Mouse (Mus musculus) hindbrain, embryonic 11.5 days (tissue): ENCODE measurements around the gene Ptprn. TPM values are rescaled to one million over a fixed set of nuclear protein-coding genes. Genes with fewer than 3 reads are reported as not detected.

Experiments used
- ATAC-seq: fragments of 200-750 bp; cut with Nextera tagmentation; 2 replicates; pipeline ENCODE4 v1.8.0; 2017; ENCODE audit warnings: mild to moderate bottlenecking, moderate TSS enrichment, moderate library complexity; ENCODE audit not compliant: low FRiP score
- DNase-seq: peaks from one replicate; pipeline ENCODE4 v3.0.0-alpha.2; 2015; ENCODE audit warnings: low spot score
- H3K27ac ChIP-seq: fragments of 300-500 bp; sonication (generic); 2 replicates; pipeline ENCODE4 v1.5.1; 2014; ENCODE audit warnings: mild to moderate bottlenecking, low read depth, low read length
- H3K27me3 ChIP-seq: fragments of 300-500 bp; sonication (generic); 2 replicates; pipeline ENCODE4 v1.6.1; 2014; ENCODE audit warnings: mild to moderate bottlenecking, low read length, moderate library complexity, mixed read lengths; ENCODE audit not compliant: control insufficient read depth, insufficient read depth
- H3K36me3 ChIP-seq: fragments of 300-500 bp; sonication (generic); 2 replicates; pipeline ENCODE4 v1.6.1; 2014; ENCODE audit warnings: mild to moderate bottlenecking, low read length, moderate library complexity, mixed read lengths; ENCODE audit not compliant: control insufficient read depth, insufficient read depth
- H3K4me1 ChIP-seq: fragments of 300-500 bp; sonication (generic); replicated peaks from 2 replicates; pipeline ENCODE4 v1.6.1; 2014; ENCODE audit warnings: low read length, mixed read lengths; ENCODE audit not compliant: control insufficient read depth, insufficient read depth
- H3K4me2 ChIP-seq: fragments of 300-500 bp; sonication (generic); replicated peaks from 2 replicates; pipeline ENCODE4 v1.6.1; 2014; ENCODE audit warnings: mild to moderate bottlenecking, low read depth, low read length
- H3K4me3 ChIP-seq: fragments of 300-500 bp; sonication (generic); 2 replicates; pipeline ENCODE4 v1.5.1; 2014; ENCODE audit warnings: low read depth, low read length
- H3K9ac ChIP-seq: fragments of 300-500 bp; sonication (generic); 2 replicates; pipeline ENCODE4 v1.6.1; 2014; ENCODE audit warnings: low read depth, low read length
- H3K9me3 ChIP-seq: fragments of 300-500 bp; sonication (generic); 2 replicates; pipeline ENCODE4 v1.6.1; 2016; ENCODE audit warnings: low read length; ENCODE audit not compliant: control insufficient read depth
- WGBS: fragments of 180-500 bp; shearing (Covaris S2); extraction: QIAGEN DNeasy Blood & Tissue Kit; methylation state at CpG from one replicate; pipeline ENCODE4 v1.1.7; 2014; 5-methylcytosine and 5-hydroxymethylcytosine counted together
- polyA plus RNA-seq: library from polyadenylated mRNA; unstranded; fragments of >200 nt; fragmentation: Nextera tagmentation; extraction: Ambion mirVana; gene quantifications from 2 replicates; pipeline ENCODE4 v1.2.1, GENCODE M21; 2014

Gene Ptprn
- polyA plus RNA-seq, 1 experiment from 2014 or later, result 6.0 TPM

DNA sequence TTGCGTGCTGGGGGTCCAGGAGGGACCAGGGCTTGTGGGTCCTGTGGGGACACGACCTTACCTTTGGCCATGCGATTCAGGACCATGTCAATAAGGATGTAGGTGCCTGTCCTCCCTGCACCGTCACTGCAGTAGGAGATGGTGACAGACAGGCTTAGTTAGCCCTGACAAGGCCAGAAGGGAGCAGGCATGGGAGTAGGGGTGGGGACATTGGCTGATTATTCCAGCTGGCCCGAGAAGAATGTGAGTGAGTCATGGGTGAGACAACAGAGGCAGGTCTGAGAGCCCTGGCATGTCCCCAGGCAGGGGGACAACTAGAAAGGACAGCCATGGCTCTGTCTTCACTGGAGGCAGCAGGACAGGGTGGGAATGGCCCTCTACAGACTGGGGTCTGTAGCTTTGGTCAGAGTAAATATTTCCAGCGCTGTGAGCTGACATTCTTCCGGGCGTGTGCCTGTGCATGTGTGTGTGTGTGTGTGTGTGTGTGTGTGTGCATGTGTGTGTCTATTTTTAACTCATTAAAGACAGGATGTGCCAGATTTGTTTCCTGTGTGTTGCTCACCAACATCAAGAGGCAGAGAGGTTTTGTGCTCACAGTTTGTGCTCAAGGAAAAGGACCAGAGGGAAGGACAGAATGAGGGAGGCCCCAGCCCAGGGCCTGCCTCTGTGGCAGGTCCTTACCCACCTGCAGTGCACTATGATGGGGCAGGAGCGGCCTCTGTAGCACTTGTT, 16.1 kb downstream of the Ptprn start:
- no peaks in the 10 kb centered on the region for H3K9me3 ChIP-seq
- no peak overlapping the region for H3K9ac ChIP-seq
- DNase-seq (no peak), ATAC-seq (0 out of 2 replicates have a peak, but pooled peaks have one; percentile 3)
- no peak overlapping the region for H3K4me3 ChIP-seq
- H3K27ac ChIP-seq, result no peak overlapping the region
- no peaks in the 10 kb centered on the region for H3K36me3 ChIP-seq
- H3K4me2 ChIP-seq, result no peak overlapping the region
- H3K27me3 ChIP-seq, result peaks cover 4% of the 10 kb centered on the region; the same call in 1 of the 2 replicates
- 0 out of 2 replicates have a peak, but pooled peaks cover 2% of the 10 kb centered on the region for H3K4me1 ChIP-seq
- WGBS, result 64% methylated on average over 9 of the region's 9 CpGs

DNA sequence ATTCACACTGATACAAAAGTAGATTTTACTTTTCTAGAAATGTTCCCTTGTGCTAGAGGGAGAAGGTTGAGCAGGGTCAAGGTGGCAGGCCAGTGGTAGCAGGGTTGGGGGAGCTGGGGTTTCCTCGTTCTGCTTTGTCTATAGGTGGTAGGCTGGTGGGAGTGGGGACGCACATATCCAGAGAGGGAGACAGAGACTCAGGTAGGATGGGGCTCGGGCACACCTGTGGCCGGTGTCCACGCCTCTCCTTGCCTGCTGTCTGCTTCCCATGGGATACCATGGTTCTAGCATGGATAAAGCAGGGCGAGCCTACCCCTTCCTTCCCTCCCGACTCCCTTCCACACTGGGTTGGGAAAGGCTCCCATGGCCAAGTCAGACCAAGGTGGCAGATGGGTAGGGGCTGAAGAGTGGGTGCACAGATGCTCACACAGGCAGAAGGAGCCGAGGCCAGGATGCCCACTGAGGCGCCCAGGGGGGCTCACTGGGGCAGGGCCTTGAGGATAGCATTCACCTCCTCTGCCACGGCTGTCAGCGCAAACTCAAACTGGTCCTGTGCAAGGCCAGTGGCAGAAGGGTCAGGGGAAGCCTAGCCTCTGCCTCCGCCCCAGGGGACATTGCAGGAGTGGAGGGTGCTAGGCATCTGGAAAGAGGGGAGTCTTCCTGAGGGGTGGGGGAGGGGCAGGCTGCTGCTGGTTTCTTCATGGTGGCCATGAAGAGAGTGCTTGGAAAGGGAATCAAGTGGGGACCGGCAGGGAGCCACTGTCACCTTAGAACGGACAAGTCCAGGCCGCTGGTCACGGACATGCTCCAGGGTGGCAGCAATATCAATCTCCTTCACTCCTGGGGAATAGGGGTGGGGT, 17.0 kb downstream of the Ptprn start:
- H3K9me3 ChIP-seq, result no peaks in the 10 kb centered on the region
- H3K27me3 ChIP-seq, result no peaks in the 10 kb centered on the region
- H3K4me1 ChIP-seq, result 0 out of 2 replicates have a peak, but pooled peaks cover 2% of the 10 kb centered on the region
- H3K9ac ChIP-seq, result no peak overlapping the region
- H3K4me3 ChIP-seq, result no peak overlapping the region
- DNase-seq (no peak), ATAC-seq (no peak)
- H3K4me2 ChIP-seq, result no peak overlapping the region
- no peaks in the 10 kb centered on the region for H3K36me3 ChIP-seq
- 77% methylated on average over 16 of the region's 16 CpGs for WGBS
- no peak overlapping the region for H3K27ac ChIP-seq

DNA sequence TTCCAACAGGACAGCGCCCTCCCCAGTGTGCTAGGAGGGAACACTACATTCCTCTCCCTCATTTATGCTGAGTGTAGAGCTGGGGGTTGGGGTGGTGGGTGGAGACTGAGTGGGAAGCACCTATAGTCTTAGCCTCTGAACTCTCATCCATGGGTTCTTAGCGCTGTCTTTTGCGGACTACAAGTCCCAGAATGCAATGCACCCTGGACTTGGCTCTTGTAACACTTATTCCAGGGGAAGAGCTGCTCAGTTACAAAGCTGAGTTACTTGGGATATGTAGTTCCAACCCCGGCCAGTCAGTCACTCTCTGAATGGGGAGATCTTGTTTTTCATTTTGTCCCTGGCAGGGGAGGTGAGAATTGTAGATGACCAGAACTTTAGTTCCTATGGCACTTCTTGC, 19.5 kb downstream of the Ptprn start:
- no peaks in the 10 kb centered on the region for H3K27me3 ChIP-seq
- DNase-seq (peak; percentile 58), ATAC-seq (peak; percentile 56)
- no peaks in the 10 kb centered on the region for H3K4me1 ChIP-seq
- no peak overlapping the region for H3K4me3 ChIP-seq
- no peak overlapping the region for H3K4me2 ChIP-seq
- H3K9ac ChIP-seq, result no peak overlapping the region
- WGBS, result 7% methylated on average over 4 of the region's 4 CpGs
- H3K36me3 ChIP-seq, result no peaks in the 10 kb centered on the region
- H3K27ac ChIP-seq, result no peak overlapping the region
- H3K9me3 ChIP-seq, result no peaks in the 10 kb centered on the region

DNA sequence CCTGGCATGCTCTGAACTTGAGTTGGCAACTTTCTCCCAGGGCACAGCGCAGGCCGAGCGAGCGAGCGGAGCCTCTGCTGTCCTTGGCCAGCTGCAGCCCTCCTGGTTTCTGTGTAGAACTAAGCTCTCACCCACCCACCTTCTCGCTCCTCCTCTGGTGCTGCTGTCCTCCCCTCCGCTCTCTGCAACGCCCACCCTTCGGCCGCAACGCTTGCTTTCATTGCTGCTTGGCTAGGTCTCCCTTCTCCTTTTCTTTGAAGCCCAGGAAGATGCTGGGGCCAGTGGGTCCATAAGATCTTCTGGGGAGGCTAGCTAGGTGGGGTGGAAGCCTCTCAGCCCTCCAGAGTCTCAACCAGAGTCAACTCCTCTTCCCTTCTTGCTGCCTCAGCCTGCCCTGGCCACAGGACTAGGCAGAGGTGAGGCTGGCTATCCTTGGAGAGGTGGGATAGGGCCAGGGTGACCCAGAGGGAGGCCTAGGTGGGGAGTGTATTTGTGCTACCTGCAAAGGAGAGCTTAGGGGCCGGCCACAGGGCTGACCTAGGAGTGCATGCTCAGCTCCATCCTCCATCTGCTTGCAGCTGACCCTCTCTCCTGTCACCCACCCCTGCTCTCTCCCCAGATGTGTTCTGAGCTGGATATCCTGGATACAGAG, 20.0 kb downstream of the Ptprn start:
- Histone ChIP-seq H3K4me1 (no peaks in the 10 kb centered on the region), H3K9me3 (no peaks in the 10 kb centered on the region), H3K27ac (no peak overlapping the region), H3K4me2 (no peak overlapping the region), H3K9ac (no peak overlapping the region), H3K27me3 (no peaks in the 10 kb centered on the region), H3K4me3 (no peak overlapping the region), H3K36me3 (no peaks in the 10 kb centered on the region)
- ATAC-seq (0 out of 2 replicates have a peak, but pooled peaks have one; percentile 14), DNase-seq (no peak)
- 88% methylated on average over 12 of the region's 12 CpGs for WGBS

DNA sequence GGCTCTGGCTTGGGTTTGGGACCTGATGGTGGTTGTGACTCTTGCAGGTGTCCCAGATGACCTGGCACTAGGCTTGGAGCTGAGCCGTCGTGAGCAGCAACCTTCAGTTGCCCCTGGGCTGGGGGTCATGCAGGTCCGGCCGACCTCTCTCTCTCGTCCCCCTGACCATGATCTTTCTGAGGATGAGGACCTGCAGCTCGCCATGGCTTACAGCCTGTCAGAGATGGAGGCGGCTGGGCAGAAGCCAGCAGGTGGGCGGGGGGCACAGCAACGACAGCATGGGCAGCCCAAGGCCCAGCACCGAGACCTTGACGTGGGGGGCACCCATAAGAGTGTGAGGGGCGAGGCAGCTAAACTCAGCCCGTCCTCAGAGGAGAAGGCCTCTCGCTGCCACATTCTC, 20.9 kb downstream of the Ptprn start:
- Histone ChIP-seq H3K9me3 (no peaks in the 10 kb centered on the region), H3K4me1 (no peaks in the 10 kb centered on the region), H3K9ac (no peak overlapping the region), H3K4me3 (no peak overlapping the region), H3K27me3 (no peaks in the 10 kb centered on the region), H3K4me2 (no peak overlapping the region), H3K36me3 (no peaks in the 10 kb centered on the region), H3K27ac (no peak overlapping the region)
- 90% methylated on average over 14 of the region's 14 CpGs for WGBS
- no peak for DNase-seq
- ATAC-seq, result no peak

DNA sequence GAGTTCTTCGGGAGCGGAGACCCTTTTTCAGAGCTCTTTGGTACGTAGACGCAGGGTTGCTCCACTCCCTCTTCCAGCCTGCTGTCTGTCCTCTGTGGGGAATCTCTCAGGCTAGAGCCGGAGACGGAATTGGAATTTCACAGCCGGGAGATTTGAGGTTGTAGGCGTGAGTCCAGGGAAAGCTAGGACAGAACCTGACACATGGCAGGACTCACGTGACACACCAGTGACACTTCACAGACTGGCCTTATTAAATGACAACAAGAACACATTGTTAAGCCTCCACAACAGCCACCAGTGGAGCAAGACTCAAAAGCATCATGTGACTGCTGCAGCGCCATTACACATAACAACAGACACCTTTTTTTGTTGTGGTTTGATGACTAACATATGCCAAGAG, 24.7 kb downstream of the Ptprn start:
- WGBS, result 85% methylated on average over 10 of the region's 10 CpGs
- Histone ChIP-seq H3K36me3 (no peaks in the 10 kb centered on the region), H3K4me2 (no peak overlapping the region), H3K9ac (no peak overlapping the region), H3K4me3 (no peak overlapping the region), H3K9me3 (no peaks in the 10 kb centered on the region), H3K27ac (no peak overlapping the region), H3K4me1 (peaks cover 3% of the 10 kb centered on the region; the same call in 1 of the 2 replicates), H3K27me3 (no peaks in the 10 kb centered on the region)
- DNase-seq (no peak), ATAC-seq (no peak)

DNA sequence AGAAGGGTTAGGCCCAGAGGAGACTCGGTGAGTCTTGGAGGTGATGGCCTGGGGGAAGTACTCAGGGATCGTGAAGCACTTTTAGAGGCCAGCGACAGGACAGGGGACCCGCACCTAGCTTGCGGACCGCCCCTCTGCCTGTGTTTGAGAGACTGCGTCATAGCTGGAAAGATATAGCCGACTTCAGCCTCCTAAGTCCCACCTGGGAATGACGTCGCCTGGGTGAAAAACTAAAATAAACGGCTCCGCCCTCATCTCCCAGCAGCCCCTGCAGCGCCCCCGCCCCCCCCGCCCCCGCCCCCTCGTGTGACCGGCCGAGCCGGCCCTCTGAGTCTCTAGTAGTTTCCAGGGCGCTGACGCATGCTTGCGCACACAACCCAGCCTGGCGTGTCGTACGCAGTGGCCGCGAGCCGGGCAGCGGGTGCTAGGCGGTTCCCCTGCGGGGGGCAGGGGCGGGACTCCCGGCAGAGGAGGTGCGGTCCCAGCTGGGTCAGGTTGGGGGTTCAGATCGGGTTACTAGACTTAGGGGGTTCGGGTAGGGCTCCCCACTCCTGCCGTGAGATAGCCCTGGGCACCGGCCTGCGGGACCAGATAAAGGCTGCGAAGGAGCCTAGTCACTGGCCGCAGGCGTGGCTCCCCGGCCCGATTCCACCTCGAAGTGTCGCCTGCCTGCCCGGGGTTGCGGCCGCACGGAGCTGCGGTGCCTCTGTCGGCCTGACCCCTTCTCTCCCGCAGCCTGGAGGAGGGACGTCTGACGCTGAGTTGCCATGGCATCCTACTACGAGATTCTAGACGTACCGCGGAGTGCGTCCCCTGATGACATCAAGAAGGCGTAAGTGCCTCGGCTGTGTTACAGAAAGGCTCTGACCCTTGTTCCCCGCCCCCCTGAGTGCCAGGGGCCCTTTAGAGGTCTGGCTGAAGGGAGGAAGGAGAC, 27.9 kb downstream of the Ptprn start, which contains the start of gene Dnajb2:
Gene Dnajb2, plus strand, starts transcription at position 290 of the 934 bp plus-strand sequence.
- Histone ChIP-seq H3K27me3 (no peaks in the 10 kb centered on the region), H3K9ac (peak within 1 kb of the TSS; percentile 80), H3K27ac (peak within 1 kb of the TSS; percentile 74), H3K9me3 (no peaks in the 10 kb centered on the region), H3K36me3 (no peaks in the 10 kb centered on the region), H3K4me3 (peak within 1 kb of the TSS; percentile 60), H3K4me2 (peak within 1 kb of the TSS; percentile 95), H3K4me1 (peaks cover 3% of the 10 kb centered on the region; the same call in 1 of the 2 replicates)
- peak; percentile 74 for DNase-seq
- ATAC-seq, result peak; percentile 89
- WGBS, result 1% methylated on average over 59 of the region's 64 CpGs

DNA sequence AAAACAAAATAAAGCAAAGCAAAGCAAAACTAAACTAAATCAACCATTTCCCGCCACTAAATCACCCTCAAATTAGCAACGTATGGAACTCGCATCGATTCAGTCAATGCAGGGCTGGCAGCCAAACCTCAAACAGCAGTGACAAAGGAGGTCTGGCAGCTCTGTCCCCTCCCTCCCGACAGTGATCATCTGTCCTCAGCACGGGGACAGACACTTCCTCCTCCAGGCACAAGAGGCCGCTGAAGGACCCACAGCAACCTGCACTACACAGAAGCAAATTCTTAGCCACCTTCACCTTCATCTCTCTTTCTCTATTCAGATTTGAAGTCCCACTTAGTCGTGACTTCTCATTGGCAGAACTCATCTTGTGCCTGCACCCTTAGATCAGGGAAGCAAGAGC, 29.7 kb downstream of the Ptprn start:
- WGBS, result 2% methylated on average over 8 of the region's 8 CpGs
- Histone ChIP-seq H3K9me3 (no peaks in the 10 kb centered on the region), H3K4me2 (no peak overlapping the region), H3K9ac (no peak overlapping the region), H3K27me3 (no peaks in the 10 kb centered on the region), H3K36me3 (no peaks in the 10 kb centered on the region), H3K4me3 (no peak overlapping the region), H3K4me1 (peaks cover 3% of the 10 kb centered on the region; the same call in 1 of the 2 replicates), H3K27ac (no peak overlapping the region)
- DNase-seq (peak; percentile 68), ATAC-seq (peak; percentile 55; the same call in 1 of the 2 replicates)
